Mouse (Mus musculus) MEL (cell line): ENCODE measurements around the gene Sphk2. TPM values are rescaled to one million over a fixed set of nuclear protein-coding genes. Genes with fewer than 3 reads are reported as not detected.
"Not testable (repeated sequence)": the region's sequence is repeated elsewhere in the genome, so short reads cannot be mapped to it uniquely, and the experiment has no call there.

Experiments
- DNase-seq: peaks from one replicate; pipeline ENCODE4 v3.0.0; 2011; ENCODE audit warnings: low read depth, low spot score
- H3K27ac ChIP-seq: 2 replicates; pipeline ENCODE4 v1.5.1; 2012; ENCODE audit warnings: low read depth, mild to moderate bottlenecking, control low read depth, low read length, moderate library complexity; ENCODE audit not compliant: control insufficient read depth
- H3K27me3 ChIP-seq, 2 experiments: fragments of 150-350 bp in 1 of 2; sonication (generic) in 1 of 2; 2 replicates each; pipeline ENCODE4 v1.6.1; 2012; ENCODE audit warnings: low read length in 2 of 2, mild to moderate bottlenecking in 2 of 2, improper control_type of control experiment in 1 of 2, moderate library complexity in 1 of 2; ENCODE audit not compliant: insufficient read depth in 2 of 2, control insufficient read depth in 1 of 2
- H3K36me3 ChIP-seq, 2 experiments: 2 replicates each; pipeline ENCODE4 v1.6.1; 2012 to 2014; ENCODE audit warnings: low read length in 2 of 2, improper control_type of control experiment in 1 of 2, inconsistent platforms in 1 of 2, mild to moderate bottlenecking in 1 of 2; ENCODE audit not compliant: insufficient read depth in 2 of 2, control insufficient read depth in 1 of 2
- H3K4me1 ChIP-seq, 2 experiments: fragments of 150-350 bp in 1 of 2; sonication (generic) in 1 of 2; 2 replicates each; pipeline ENCODE4 v1.6.1; 2012; ENCODE audit warnings: low read length in 2 of 2, improper control_type of control experiment in 1 of 2, mild to moderate bottlenecking in 1 of 2; ENCODE audit not compliant: insufficient read depth in 2 of 2, control insufficient read depth in 1 of 2
- H3K4me3 ChIP-seq, 2 experiments: fragments of 150-350 bp in 1 of 2; sonication (generic) in 1 of 2; 2 replicates each; pipeline ENCODE4 v1.5.1; 2012; ENCODE audit warnings: low read depth in 2 of 2, low read length in 2 of 2, mild to moderate bottlenecking in 2 of 2, moderate library complexity in 2 of 2, control low read depth in 1 of 2, improper control_type of control experiment in 1 of 2; ENCODE audit not compliant: control insufficient read depth in 1 of 2, insufficient read depth in 1 of 2
- H3K79me2 ChIP-seq: 2 replicates; pipeline ENCODE4 v1.6.1; 2012; ENCODE audit warnings: mild to moderate bottlenecking, low read length, moderate library complexity; ENCODE audit not compliant: control insufficient read depth, poor library complexity, insufficient read depth
- H3K9ac ChIP-seq: 2 replicates; pipeline ENCODE4 v1.6.1; 2012; ENCODE audit warnings: low read depth, mild to moderate bottlenecking, control low read depth, low read length, moderate library complexity; ENCODE audit not compliant: control insufficient read depth, poor library complexity, severe bottlenecking
- H3K9me3 ChIP-seq: fragments of 150-350 bp; sonication (generic); replicated peaks from 2 replicates; pipeline ENCODE4 v1.6.1; 2012; ENCODE audit warnings: mild to moderate bottlenecking, low read length, improper control_type of control experiment, moderate library complexity; ENCODE audit not compliant: insufficient read depth
- CHD1 ChIP-seq: IDR thresholded peaks from 2 replicates; pipeline ENCODE4 v1.6.1; 2012; ENCODE audit warnings: low read depth, mild to moderate bottlenecking, inconsistent platforms, low read length, improper control_type of control experiment
- CHD2 ChIP-seq: IDR thresholded peaks from 2 replicates; pipeline ENCODE4 v1.6.1; 2011; ENCODE audit warnings: low read length, improper control_type of control experiment
- CTCF ChIP-seq, 3 experiments: IDR thresholded peaks in 2 of 3; conservative IDR thresholded peaks in 1 of 3; 2 replicates each; pipeline ENCODE4 v1.5.1; 2011 to 2012; ENCODE audit warnings: low read length in 3 of 3, low read depth in 2 of 3, mild to moderate bottlenecking in 2 of 3, improper control_type of control experiment in 1 of 3, inconsistent platforms in 1 of 3, mixed read lengths in 1 of 3, moderate library complexity in 1 of 3; ENCODE audit not compliant: control insufficient read depth in 1 of 3, insufficient read depth in 1 of 3, poor library complexity in 1 of 3, severe bottlenecking in 1 of 3
- GABPA ChIP-seq: IDR thresholded peaks from 2 replicates; pipeline ENCODE4 v1.6.1; 2012; ENCODE audit warnings: low read depth, mild to moderate bottlenecking, inconsistent platforms, low read length, improper control_type of control experiment, moderate library complexity
- GATA1 ChIP-seq: IDR thresholded peaks from 2 replicates; pipeline ENCODE4 v1.6.1; 2011; ENCODE audit warnings: low read depth, low read length, improper control_type of control experiment
- JUND ChIP-seq: IDR thresholded peaks from 2 replicates; pipeline ENCODE4 v1.6.1; 2011; ENCODE audit warnings: low read depth, mild to moderate bottlenecking, improper control_type of control experiment, low read length
- KAT2A ChIP-seq: conservative IDR thresholded peaks from 2 replicates; pipeline ENCODE4 v1.6.1; 2012; ENCODE audit warnings: low read depth, low read length, improper control_type of control experiment, inconsistent platforms
- MAZ ChIP-seq: IDR thresholded peaks from 2 replicates; pipeline ENCODE4 v1.6.1; 2012; ENCODE audit warnings: low read depth, mild to moderate bottlenecking, inconsistent platforms, low read length, improper control_type of control experiment
- MYC ChIP-seq: IDR thresholded peaks from 2 replicates; pipeline ENCODE4 v1.6.1; 2011; ENCODE audit warnings: low read depth, mild to moderate bottlenecking, low read length, improper control_type of control experiment, moderate library complexity
- NRF1 ChIP-seq: IDR thresholded peaks from 2 replicates; pipeline ENCODE4 v1.6.1; 2014; ENCODE audit warnings: low read depth, mild to moderate bottlenecking, inconsistent platforms, low read length, improper control_type of control experiment, moderate library complexity; ENCODE audit not compliant: poor library complexity, insufficient read depth, severe bottlenecking
- POLR2A ChIP-seq, 2 experiments: IDR thresholded peaks; 2 replicates each; pipeline ENCODE4 v1.6.1; 2011 to 2012; ENCODE audit warnings: low read length in 2 of 2, mild to moderate bottlenecking in 2 of 2, control low read depth in 1 of 2, improper control_type of control experiment in 1 of 2, low read depth in 1 of 2, moderate library complexity in 1 of 2; ENCODE audit not compliant: control insufficient read depth in 1 of 2, insufficient read depth in 1 of 2, poor library complexity in 1 of 2
- POLR2AphosphoS5 ChIP-seq: IDR thresholded peaks from 2 replicates; pipeline ENCODE4 v1.6.1; 2012; ENCODE audit warnings: low read depth, borderline replicate concordance, mild to moderate bottlenecking, inconsistent platforms, low read length, moderate library complexity, mixed read lengths
- RAD21 ChIP-seq: IDR thresholded peaks from 2 replicates; pipeline ENCODE4 v1.6.1; 2011; ENCODE audit warnings: mild to moderate bottlenecking, low read depth, low read length, improper control_type of control experiment
- RCOR1 ChIP-seq: IDR thresholded peaks from 2 replicates; pipeline ENCODE4 v1.6.1; 2012; ENCODE audit warnings: low read depth, mild to moderate bottlenecking, inconsistent platforms, low read length, improper control_type of control experiment
- SIN3A ChIP-seq: IDR thresholded peaks from 2 replicates; pipeline ENCODE4 v1.6.1; 2012; ENCODE audit warnings: low read length, improper control_type of control experiment, inconsistent platforms
- TCF12 ChIP-seq: IDR thresholded peaks from 2 replicates; pipeline ENCODE4 v1.6.1; 2014; ENCODE audit warnings: low read depth, mild to moderate bottlenecking, inconsistent platforms, low read length, improper control_type of control experiment, moderate library complexity
- UBTF ChIP-seq: IDR thresholded peaks from 2 replicates; pipeline ENCODE4 v1.6.1; 2012; ENCODE audit warnings: low read depth, mild to moderate bottlenecking, inconsistent platforms, low read length, improper control_type of control experiment, moderate library complexity, borderline replicate concordance; ENCODE audit not compliant: insufficient read depth
- ZMIZ1 ChIP-seq: IDR thresholded peaks from 2 replicates; pipeline ENCODE4 v1.6.1; 2012; ENCODE audit warnings: low read depth, mild to moderate bottlenecking, inconsistent platforms, low read length, improper control_type of control experiment, moderate library complexity
- polyA plus RNA-seq, 2 experiments: library from polyadenylated mRNA; stranded (reverse) in 1 of 2; unstranded in 1 of 2; fragments of >175 nt in 1 of 2; fragments of >200 nt in 1 of 2; gene quantifications; 2 replicates each; pipeline versions ENCODE4 v1.2.1 to v1.2.4; 2012; ENCODE audit warnings: low replicate concordance in 2 of 2, low read depth in 1 of 2; ENCODE audit not compliant: insufficient read length in 2 of 2, insufficient read depth in 1 of 2, missing spikeins in 1 of 2
- total RNA-seq: library from RNA; depleted of rRNA; stranded (reverse); fragments of 300-350 nt; gene quantifications from 2 replicates; pipeline ENCODE4 v1.2.3, GENCODE M21; 2012

Sphk2 gene
- total and polyA plus RNA-seq, 3 experiments, result 21.0 to 40.2 TPM; not detected in 1

DNA sequence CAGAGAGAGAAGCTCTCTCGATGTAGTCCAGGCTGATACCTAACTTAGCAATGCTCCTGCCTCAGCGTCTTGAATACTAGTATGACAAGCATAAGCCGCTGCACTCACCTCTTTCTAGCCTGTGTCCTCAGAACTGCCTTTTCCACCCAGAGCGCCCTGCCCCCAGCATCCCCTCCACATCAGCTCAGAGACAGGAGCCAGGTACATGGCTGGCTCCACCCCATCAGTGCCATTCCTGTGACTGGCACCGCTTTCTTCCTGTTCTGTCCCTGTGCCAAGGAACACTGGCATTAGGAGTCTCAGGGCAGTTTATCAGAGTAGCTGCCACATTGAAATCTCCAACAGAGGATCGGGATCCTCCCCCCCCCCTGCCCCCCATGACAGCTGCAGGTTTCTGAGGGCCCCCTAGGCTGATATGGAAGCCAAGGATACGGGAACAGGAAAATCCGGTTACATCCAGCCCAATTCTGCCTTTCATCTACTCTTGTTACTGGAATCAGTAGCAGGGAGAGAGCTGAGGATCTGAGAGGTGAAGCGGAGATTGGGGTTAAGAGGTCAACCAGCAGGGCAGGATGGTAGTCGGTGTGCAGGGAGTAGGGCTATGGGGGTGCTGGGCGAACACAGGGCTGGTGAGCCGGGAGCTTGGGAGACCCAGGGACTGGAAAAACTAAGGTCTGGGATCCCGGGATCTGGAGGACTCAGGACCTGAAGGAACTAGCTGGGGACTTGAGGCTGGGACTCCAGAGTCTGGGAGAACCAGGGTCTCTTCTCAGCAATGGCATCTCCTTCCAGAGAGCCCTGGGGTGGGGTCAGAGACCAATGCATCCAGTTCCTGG is 52.3 kb downstream of the Sphk2 start:
- H3K4me3 ChIP-seq, result no peak overlapping the region
- no peak for DNase-seq
- TF ChIP-seq NRF1 (no peak), MYC (no peak), GATA1 (no peak), RAD21 (no peak), RCOR1 (no peak), ZMIZ1 (no peak), TCF12 (no peak), GABPA (no peak), POLR2AphosphoS5 (no peak), CHD2 (no peak), UBTF (no peak), SIN3A (no peak), KAT2A (no peak), JUND (no peak), MAZ (no peak), POLR2A (IDR thresholded peaks at IDR 0.05; ENCODE audit: control insufficient read depth in 1 of 2, insufficient read depth in 1 of 2, low read depth in 1 of 2, low read length in 2 of 2, poor library complexity in 1 of 2) (no peak), CTCF (IDR thresholded peaks at IDR 0.05 in 2 of 3, conservative IDR thresholded peaks at IDR 0.05 in 1 of 3; ENCODE audit: control insufficient read depth in 1 of 3, insufficient read depth in 1 of 3, low read depth in 2 of 3, low read length in 3 of 3, poor library complexity in 1 of 3, severe bottlenecking in 1 of 3) (no peak), CHD1 (no peak)
- TF ChIP-seq, all 39 proteins: peak for 0

DNA sequence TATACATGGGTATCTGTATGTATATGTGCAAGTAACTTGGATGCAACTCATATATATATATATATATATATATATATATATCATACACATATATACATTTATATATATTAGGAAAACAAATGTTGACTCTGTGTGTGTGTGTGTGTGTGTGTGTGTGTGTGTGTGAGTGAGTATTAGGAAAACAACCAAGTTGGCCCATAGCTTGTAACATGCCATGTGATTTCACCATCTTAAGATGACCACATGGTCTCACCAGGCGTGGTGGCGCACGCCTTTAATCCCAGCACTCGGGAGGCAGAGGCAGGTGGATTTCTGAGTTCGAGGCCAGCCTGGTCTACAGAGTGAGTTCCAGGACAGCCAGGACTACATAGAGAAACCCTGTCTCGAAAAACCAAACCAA is 56.1 kb downstream of the Sphk2 start:
- not testable (repeated sequence) for H3K9me3 ChIP-seq

More for the DNA sequence above, 52.3 kb downstream of the Sphk2 start:
- no peak overlapping the region for H3K27ac ChIP-seq
- no peaks in the 10 kb centered on the region for H3K36me3 ChIP-seq
- H3K9me3 ChIP-seq, result no peaks in the 10 kb centered on the region
- no peaks in the 10 kb centered on the region for H3K79me2 ChIP-seq
- no peak overlapping the region for H3K9ac ChIP-seq
- no peaks in the 10 kb centered on the region for H3K4me1 ChIP-seq
- H3K27me3 ChIP-seq, result peaks cover 0 to 2% of the 10 kb centered on the region in 2 experiments; a peak in 3 of 4 replicates

More for the DNA sequence above, 56.1 kb downstream of the Sphk2 start:
- DNase-seq, H3K27me3 ChIP-seq, H3K36me3 ChIP-seq, H3K27ac ChIP-seq, H3K4me1 ChIP-seq, H3K4me3 ChIP-seq, H3K9ac ChIP-seq, H3K79me2 ChIP-seq: not testable (repeated sequence)
